Mouse (Mus musculus): ENCODE data around the gene A930002H24Rik.

A930002H24Rik gene

DNA sequence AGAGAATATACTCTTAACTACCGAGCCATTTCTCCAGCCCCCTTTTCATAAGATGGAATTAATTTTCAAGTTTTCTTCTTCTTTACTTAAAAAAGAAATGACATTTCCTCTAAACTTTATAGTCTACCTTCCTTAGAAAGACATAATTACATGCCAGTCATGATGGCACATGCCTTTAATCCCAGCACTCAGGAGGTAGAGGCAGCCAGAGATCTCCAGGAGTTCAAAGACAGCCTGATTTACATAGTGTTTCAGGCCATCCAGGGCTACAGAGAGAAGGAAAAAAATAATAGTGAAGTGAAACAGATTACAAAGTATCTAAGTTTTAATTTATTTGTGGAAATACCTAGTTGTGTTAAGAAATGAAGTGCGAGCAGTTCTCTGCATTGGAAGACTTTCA, 27.4 kb downstream of the A930002H24Rik start:
- no peak for DNase-seq (ENCODE audit: low spot score in 2 of 2)

DNA sequence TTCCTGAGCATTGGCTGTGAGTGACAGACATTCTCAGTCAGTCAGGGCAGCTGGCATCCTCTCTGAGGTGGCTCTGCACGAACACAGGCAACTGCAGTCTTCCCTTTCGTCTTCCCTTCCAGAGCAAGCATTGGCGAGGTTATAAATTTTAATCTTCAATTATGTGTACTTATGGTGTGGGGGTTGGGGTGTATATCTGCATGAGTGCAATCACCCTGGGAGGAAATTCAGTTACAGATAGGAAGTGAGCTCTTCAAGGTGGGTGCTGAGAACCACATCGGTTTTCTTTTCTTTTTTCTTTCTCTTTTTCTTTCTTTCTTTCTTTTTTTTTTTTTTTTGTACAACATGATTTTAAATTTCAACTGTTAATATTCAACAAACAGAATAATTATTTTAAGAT, 32.0 kb downstream of the A930002H24Rik start:
- DNase-seq (ENCODE audit: low spot score in 2 of 2): no peak

DNA sequence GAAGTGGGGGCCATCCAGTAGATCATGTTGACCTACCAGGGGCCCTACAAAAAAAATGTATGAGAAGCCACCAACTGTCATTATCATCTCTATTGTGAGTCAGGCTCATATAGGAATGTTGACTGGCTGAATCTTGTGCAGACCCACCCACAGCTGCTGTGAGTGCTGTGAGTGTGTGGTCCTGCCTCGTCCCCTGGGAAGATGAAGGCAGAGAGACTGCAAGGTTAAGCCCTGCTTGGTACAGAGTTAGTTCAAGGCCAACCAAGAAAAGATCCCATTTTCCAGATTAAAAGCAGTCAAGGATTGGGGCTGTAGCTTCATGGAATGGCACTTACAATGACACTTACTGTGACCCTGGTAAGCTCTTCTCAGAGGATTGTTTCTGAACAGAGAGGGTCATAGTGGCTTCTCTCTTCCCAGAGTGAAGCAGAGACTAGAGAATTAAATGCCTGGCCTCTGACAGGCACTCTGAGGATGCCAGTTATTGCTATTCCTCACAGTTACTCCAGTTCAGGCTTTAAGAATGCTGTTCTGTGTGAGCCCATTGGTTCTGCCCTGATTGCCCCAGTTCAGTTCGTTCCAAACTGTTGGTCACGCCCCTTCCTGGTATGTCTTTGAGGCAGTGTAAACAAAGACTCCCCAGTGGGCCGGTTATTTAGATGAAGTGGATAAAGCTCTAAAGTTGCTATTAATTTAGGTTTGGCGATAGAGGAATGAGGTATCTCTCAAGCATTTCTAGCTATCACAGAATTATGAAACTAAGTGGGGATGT, 34.8 kb downstream of the A930002H24Rik start:
- DNase-seq (ENCODE audit: low spot score in 2 of 2): no peak

DNA sequence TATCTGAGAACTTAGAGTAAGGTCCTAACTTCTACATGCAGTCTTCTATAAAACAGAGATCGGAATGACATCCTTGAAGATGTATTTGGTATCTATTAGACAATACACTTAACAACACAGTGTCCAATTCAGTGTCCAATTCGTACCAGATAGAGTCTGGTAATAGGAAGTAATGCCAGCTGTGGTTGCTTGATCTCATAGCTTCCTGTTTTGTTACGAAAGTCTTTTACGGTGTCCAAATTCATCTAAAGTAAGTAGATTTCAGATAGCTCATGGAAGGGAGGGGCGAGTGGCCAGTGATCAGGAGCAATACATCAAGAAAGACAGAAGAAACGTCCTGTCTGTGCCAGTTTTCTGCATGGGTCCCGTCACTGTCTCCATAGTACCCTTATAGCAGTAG, 36.8 kb downstream of the A930002H24Rik start:
- no peak for DNase-seq (ENCODE audit: low spot score in 2 of 2)

DNA sequence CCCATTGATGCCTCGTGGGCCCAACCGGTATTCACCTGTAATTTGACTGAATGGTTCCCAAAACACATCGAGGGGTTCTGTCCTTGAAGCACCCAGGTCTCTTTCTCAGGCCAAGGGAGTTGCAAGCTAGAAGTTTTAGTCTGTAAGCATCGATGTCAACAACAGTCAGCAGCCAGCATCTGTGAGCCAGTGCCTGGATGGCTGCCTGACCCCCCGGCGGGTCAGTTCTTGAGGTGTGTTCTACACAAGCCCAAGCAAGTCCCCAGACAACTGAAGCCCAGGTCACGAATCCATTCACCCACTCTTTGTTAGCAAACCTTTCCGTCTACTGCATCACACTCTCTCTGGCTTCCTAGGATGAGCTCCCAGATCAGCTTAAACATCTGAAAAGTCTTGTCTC, 37.4 kb downstream of the A930002H24Rik start:
- DNase-seq (ENCODE audit: low spot score in 2 of 2): no peak

DNA sequence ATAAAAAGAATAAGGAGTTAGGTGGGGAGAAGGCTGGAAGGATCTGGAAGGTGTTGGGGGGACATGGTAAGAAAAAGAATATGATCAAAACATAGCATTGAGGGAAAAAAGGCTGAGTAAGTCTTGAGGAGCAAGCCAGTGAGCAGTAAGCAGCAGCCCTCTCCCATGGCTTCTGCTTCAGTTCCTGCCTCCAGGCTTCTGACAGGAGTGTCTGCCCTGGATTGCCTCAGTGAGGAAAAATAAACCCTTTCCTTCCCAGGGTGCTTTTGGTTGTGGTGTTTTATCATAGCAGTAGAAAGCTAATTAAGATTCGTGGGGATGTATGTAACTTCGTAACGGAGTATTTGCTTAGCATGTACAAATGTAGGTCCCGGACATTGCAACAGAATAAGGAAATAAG, 39.5 kb downstream of the A930002H24Rik start:
- no peak for DNase-seq (ENCODE audit: low spot score in 2 of 2)

DNA sequence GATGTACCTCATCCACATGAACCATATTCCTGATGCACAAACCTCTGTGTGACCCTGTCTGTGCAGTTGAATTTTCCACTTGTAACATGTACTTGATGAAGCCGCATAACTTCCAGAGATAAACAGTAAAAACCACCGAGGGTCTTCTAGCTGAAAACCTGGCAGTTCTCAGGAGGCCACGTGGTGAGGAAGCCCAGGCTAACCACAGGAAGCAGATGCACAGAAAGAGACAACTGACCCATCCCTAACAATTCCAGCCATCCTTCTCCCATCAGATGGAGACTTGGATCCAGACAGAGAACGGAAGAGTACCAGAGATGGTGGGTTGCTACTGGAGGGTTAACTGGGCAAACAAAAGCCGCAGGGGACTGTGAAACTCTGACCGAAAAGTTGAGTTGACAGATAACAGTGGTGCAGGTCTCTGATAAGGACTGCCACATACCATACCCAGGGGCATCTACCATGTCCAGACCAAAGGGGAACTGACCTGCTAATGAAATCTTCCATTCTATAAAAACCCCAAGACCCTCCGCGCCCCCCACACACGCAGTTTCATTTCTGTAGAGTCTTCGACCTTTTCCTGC, 45.1 kb downstream of the A930002H24Rik start:
- no peak for DNase-seq (ENCODE audit: low spot score in 2 of 2)

DNA sequence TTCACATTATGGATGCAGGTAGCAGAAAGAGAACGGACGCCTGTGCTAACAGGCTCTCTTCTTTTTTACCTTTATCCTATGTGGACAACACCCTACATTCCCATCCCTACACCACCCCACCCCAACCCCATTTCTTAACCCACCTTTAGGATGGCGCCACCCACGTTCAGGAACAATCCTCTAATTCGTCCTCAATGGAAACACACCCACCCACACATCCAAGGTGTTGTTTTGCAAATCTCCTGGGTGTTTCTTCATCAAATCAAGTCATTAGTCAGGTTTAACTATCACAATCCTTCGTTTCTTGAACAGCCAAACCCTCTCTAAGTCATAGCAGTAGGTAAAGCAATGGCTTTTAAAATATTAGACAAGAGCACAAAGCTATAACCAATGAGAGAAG, 50.0 kb downstream of the A930002H24Rik start:
- no peak for DNase-seq (ENCODE audit: low spot score in 2 of 2)

All from left cerebral cortex, adult 9 months (tissue).